Mouse (Mus musculus) midbrain, embryonic 15.5 days (tissue): ENCODE measurements around the gene Foxp1. TPM values are rescaled to one million over a fixed set of nuclear protein-coding genes. Genes with fewer than 3 reads are reported as not detected.

Experiments
- ATAC-seq: fragments of 200-750 bp; cut with Nextera tagmentation; replicated peaks from 2 replicates; pipeline ENCODE4 v1.8.0; 2017; ENCODE audit warnings: moderate TSS enrichment
- H3K27ac ChIP-seq: fragments of 300-500 bp; sonication (generic); 2 replicates; pipeline ENCODE4 v1.5.1; 2015; ENCODE audit warnings: mild to moderate bottlenecking, inconsistent platforms
- H3K27me3 ChIP-seq: fragments of 300-500 bp; sonication (generic); replicated peaks from 2 replicates; pipeline ENCODE4 v1.6.1; 2015; ENCODE audit warnings: inconsistent platforms
- H3K36me3 ChIP-seq: fragments of 300-500 bp; sonication (generic); replicated peaks from 2 replicates; pipeline ENCODE4 v1.6.1; 2015; ENCODE audit warnings: inconsistent platforms
- H3K4me1 ChIP-seq: fragments of 300-500 bp; sonication (generic); 2 replicates; pipeline ENCODE4 v1.6.1; 2015; ENCODE audit warnings: inconsistent platforms
- H3K4me2 ChIP-seq: fragments of 300-500 bp; sonication (generic); 2 replicates; pipeline ENCODE4 v1.6.1; 2015; ENCODE audit warnings: inconsistent platforms, mild to moderate bottlenecking, moderate library complexity
- H3K4me3 ChIP-seq: fragments of 300-500 bp; sonication (generic); 2 replicates; pipeline ENCODE4 v1.5.1; 2015; ENCODE audit warnings: mild to moderate bottlenecking, inconsistent platforms
- H3K9ac ChIP-seq: fragments of 300-500 bp; sonication (generic); 2 replicates; pipeline ENCODE4 v1.6.1; 2015; ENCODE audit warnings: mild to moderate bottlenecking, inconsistent platforms
- H3K9me3 ChIP-seq: fragments of 300-500 bp; sonication (generic); 2 replicates; pipeline ENCODE4 v1.6.1; 2016; ENCODE audit warnings: inconsistent platforms
- WGBS: fragments of 180-500 bp; shearing (Covaris S2); methylation state at CpG from one replicate; pipeline ENCODE4 v1.1.7; 2015; ENCODE audit warnings: mixed read lengths; 5-methylcytosine and 5-hydroxymethylcytosine counted together
- polyA plus RNA-seq: library from polyadenylated mRNA; unstranded; fragments of >200 nt; fragmentation: Nextera tagmentation; extraction: Ambion mirVana; gene quantifications from 2 replicates; pipeline ENCODE4 v1.2.1, GENCODE M21; 2015

The Foxp1 gene
- polyA plus RNA-seq, 1 experiment from 2014 or later = 84.1 TPM

GRCm38 (mm10) chr6:99189967-99190366, 332.6 kb downstream of the Foxp1 start:
- Histone ChIP-seq H3K9me3 (no peaks in the 10 kb centered on the region), H3K4me1 (peaks cover 35% of the 10 kb centered on the region), H3K27me3 (no peaks in the 10 kb centered on the region), H3K9ac (no peak overlapping the region), H3K4me2 (no peak overlapping the region), H3K4me3 (no peak overlapping the region), H3K27ac (no peak overlapping the region), H3K36me3 (no peaks in the 10 kb centered on the region)
- no peak; the same call in 1 of the 2 replicates for ATAC-seq
- WGBS = 36% methylated on average over 8 of the region's 8 CpGs

- peaks cover 35% of the 10 kb centered on the region for H3K4me1 ChIP-seq
- no peak overlapping the region for H3K9ac ChIP-seq
- H3K4me3 ChIP-seq = no peak overlapping the region
- H3K36me3 ChIP-seq = no peaks in the 10 kb centered on the region
- H3K9me3 ChIP-seq = no peaks in the 10 kb centered on the region
- no peak overlapping the region for H3K4me2 ChIP-seq
- H3K27me3 ChIP-seq = no peaks in the 10 kb centered on the region
- H3K27ac ChIP-seq = no peak overlapping the region
- 59% methylated on average over 4 of the region's 4 CpGs for WGBS
- no peak for ATAC-seq
Observed at GRCm38 (mm10) chr6:99188366-99189216, 333.9 kb downstream of the Foxp1 start.

- WGBS = 88% methylated on average over 3 of the region's 3 CpGs
- Histone ChIP-seq H3K36me3 (no peaks in the 10 kb centered on the region), H3K4me1 (peaks cover 35% of the 10 kb centered on the region), H3K9me3 (no peaks in the 10 kb centered on the region), H3K4me2 (no peak overlapping the region), H3K27me3 (no peaks in the 10 kb centered on the region), H3K27ac (no peak overlapping the region), H3K9ac (no peak overlapping the region), H3K4me3 (no peak overlapping the region)
- ATAC-seq = no peak
Observed at GRCm38 (mm10) chr6:99187914-99188313, 334.6 kb downstream of the Foxp1 start.

GRCm38 (mm10) chr6:99187415-99187814, 335.1 kb downstream of the Foxp1 start:
- Histone ChIP-seq H3K4me2 (no peak overlapping the region), H3K27me3 (no peaks in the 10 kb centered on the region), H3K4me3 (no peak overlapping the region), H3K9ac (no peak overlapping the region), H3K36me3 (no peaks in the 10 kb centered on the region), H3K9me3 (no peaks in the 10 kb centered on the region), H3K4me1 (peaks cover 35% of the 10 kb centered on the region), H3K27ac (no peak overlapping the region)
- no peak for ATAC-seq
- WGBS = 59% methylated on average over 2 of the region's 2 CpGs

GRCm38 (mm10) chr6:99186569-99186968, 336.0 kb downstream of the Foxp1 start:
- ATAC-seq = no peak
- Histone ChIP-seq H3K9me3 (no peaks in the 10 kb centered on the region), H3K36me3 (no peaks in the 10 kb centered on the region), H3K4me2 (no peak overlapping the region), H3K9ac (no peak overlapping the region), H3K27me3 (no peaks in the 10 kb centered on the region), H3K4me1 (peaks cover 28% of the 10 kb centered on the region), H3K27ac (no peak overlapping the region), H3K4me3 (no peak overlapping the region)
- 35% methylated on average over 7 of the region's 7 CpGs for WGBS

- no peak overlapping the region for H3K4me3 ChIP-seq
- no peak for ATAC-seq
- WGBS = 91% methylated on average over 2 of the region's 2 CpGs
Observed at GRCm38 (mm10) chr6:99185797-99186196, 336.7 kb downstream of the Foxp1 start.

GRCm38 (mm10) chr6:99184051-99184450, 338.5 kb downstream of the Foxp1 start:
- no peaks in the 10 kb centered on the region for H3K9me3 ChIP-seq
- H3K4me1 ChIP-seq = peaks cover 7% of the 10 kb centered on the region
- H3K36me3 ChIP-seq = no peaks in the 10 kb centered on the region
- no peak overlapping the region for H3K4me3 ChIP-seq
- no peak for ATAC-seq
- no peak overlapping the region for H3K9ac ChIP-seq
- WGBS = 89% methylated on average over 5 of the region's 5 CpGs
- H3K27ac ChIP-seq = no peak overlapping the region
- no peak overlapping the region for H3K4me2 ChIP-seq
- no peaks in the 10 kb centered on the region for H3K27me3 ChIP-seq

More at GRCm38 (mm10) chr6:99185797-99186196, 336.7 kb downstream of the Foxp1 start:
- Histone ChIP-seq H3K4me2 (no peak overlapping the region), H3K27ac (no peak overlapping the region), H3K9ac (no peak overlapping the region), H3K27me3 (no peaks in the 10 kb centered on the region), H3K4me1 (peaks cover 20% of the 10 kb centered on the region), H3K36me3 (no peaks in the 10 kb centered on the region), H3K9me3 (no peaks in the 10 kb centered on the region)

GRCm38 (mm10) chr6:99182777-99183176, 339.7 kb downstream of the Foxp1 start:
- Histone ChIP-seq H3K4me1 (peaks cover 7% of the 10 kb centered on the region), H3K36me3 (no peaks in the 10 kb centered on the region), H3K9ac (no peak overlapping the region), H3K27me3 (no peaks in the 10 kb centered on the region), H3K9me3 (no peaks in the 10 kb centered on the region), H3K27ac (no peak overlapping the region), H3K4me3 (no peak overlapping the region), H3K4me2 (no peak overlapping the region)
- WGBS = 97% methylated on average over 4 of the region's 4 CpGs
- ATAC-seq = no peak

GRCm38 (mm10) chr6:99176216-99176615, 346.3 kb downstream of the Foxp1 start:
- H3K4me3 ChIP-seq = no peak overlapping the region
- H3K36me3 ChIP-seq = no peaks in the 10 kb centered on the region
- H3K4me1 ChIP-seq = no peaks in the 10 kb centered on the region
- 90% methylated on average over 3 of the region's 3 CpGs for WGBS
- H3K9ac ChIP-seq = no peak overlapping the region
- H3K27me3 ChIP-seq = no peaks in the 10 kb centered on the region
- H3K9me3 ChIP-seq = no peaks in the 10 kb centered on the region
- H3K4me2 ChIP-seq = no peak overlapping the region
- no peak overlapping the region for H3K27ac ChIP-seq
- ATAC-seq = no peak

GRCm38 (mm10) chr6:99175377-99175776, 347.1 kb downstream of the Foxp1 start:
- Histone ChIP-seq H3K9me3 (no peaks in the 10 kb centered on the region), H3K27ac (no peak overlapping the region), H3K4me1 (no peaks in the 10 kb centered on the region), H3K4me2 (no peak overlapping the region), H3K27me3 (no peaks in the 10 kb centered on the region), H3K9ac (no peak overlapping the region), H3K4me3 (no peak overlapping the region), H3K36me3 (no peaks in the 10 kb centered on the region)
- ATAC-seq = no peak
- 82% methylated on average over 5 of the region's 5 CpGs for WGBS

GRCm38 (mm10) chr6:99173902-99174210, 348.7 kb downstream of the Foxp1 start:
- H3K9me3 ChIP-seq = no peaks in the 10 kb centered on the region
- H3K36me3 ChIP-seq = no peaks in the 10 kb centered on the region
- no peak overlapping the region for H3K4me2 ChIP-seq
- no peak overlapping the region for H3K4me3 ChIP-seq
- 86% methylated on average over 2 of the region's 2 CpGs for WGBS
- H3K27me3 ChIP-seq = no peaks in the 10 kb centered on the region
- no peak overlapping the region for H3K27ac ChIP-seq
- no peak overlapping the region for H3K9ac ChIP-seq
- no peaks in the 10 kb centered on the region for H3K4me1 ChIP-seq
- no peak for ATAC-seq

GRCm38 (mm10) chr6:99173066-99173901, 349.2 kb downstream of the Foxp1 start:
- Histone ChIP-seq H3K4me2 (no peak overlapping the region), H3K9me3 (no peaks in the 10 kb centered on the region), H3K36me3 (no peaks in the 10 kb centered on the region), H3K4me3 (no peak overlapping the region), H3K9ac (no peak overlapping the region), H3K4me1 (no peaks in the 10 kb centered on the region), H3K27ac (no peak overlapping the region), H3K27me3 (no peaks in the 10 kb centered on the region)
- ATAC-seq = no peak
- 78% methylated on average over 14 of the region's 14 CpGs for WGBS
